Mouse (Mus musculus) brain, embryonic 14.5 days (tissue): Measurements from ENCODE around the gene Hoxa5.

Source experiments
- CTCF ChIP-seq: fragments of 200-500 bp; IDR thresholded peaks from 2 replicates; pipeline ENCODE4 v1.5.1; 2012; ENCODE audit warnings: inconsistent platforms, mild to moderate bottlenecking, moderate library complexity, borderline replicate concordance; ENCODE audit not compliant: insufficient read depth, insufficient read length; ENCODE audit errors: extremely low read depth
- POLR2A ChIP-seq: fragments of 200-500 bp; IDR thresholded peaks from 2 replicates; pipeline ENCODE4 v1.6.1; 2012; ENCODE audit warnings: mild to moderate bottlenecking, inconsistent platforms, borderline replicate concordance; ENCODE audit not compliant: poor library complexity, insufficient read depth, insufficient read length, severe bottlenecking; ENCODE audit errors: extremely low read depth

DNA sequence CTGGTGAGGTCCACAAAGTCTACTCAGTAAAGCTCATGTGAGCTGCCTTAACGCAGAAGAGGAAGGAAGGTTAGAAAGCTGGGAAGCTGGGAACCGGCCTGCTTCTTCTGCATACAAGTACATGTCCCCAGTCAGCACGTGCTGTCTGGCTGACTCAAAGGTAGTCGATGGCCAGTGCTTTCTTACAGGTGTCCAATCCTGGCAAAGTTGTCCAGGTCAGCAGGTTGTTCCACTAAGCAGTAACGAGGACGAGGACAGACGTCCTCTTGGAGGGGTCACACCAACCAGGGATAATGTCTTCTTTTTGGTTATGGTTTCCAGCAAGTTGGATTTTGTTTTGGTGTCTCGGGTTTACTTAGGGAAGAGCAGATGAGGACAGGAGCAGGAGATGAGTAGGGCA, 14.5 kb downstream of the Hoxa5 start:
- TF ChIP-seq CTCF (no peak), POLR2A (no peak)
